Mouse (Mus musculus) MEL (cell line): Measurements from ENCODE around the gene 2010109A12Rik. TPM values are rescaled to one million over a fixed set of nuclear protein-coding genes. Genes with fewer than 3 reads are reported as not detected.

Experiments used
- DNase-seq: peaks from one replicate; pipeline ENCODE4 v3.0.0; 2011; ENCODE audit warnings: low read depth, low spot score
- H3K27ac ChIP-seq: 2 replicates; pipeline ENCODE4 v1.5.1; 2012; ENCODE audit warnings: low read depth, mild to moderate bottlenecking, control low read depth, low read length, moderate library complexity; ENCODE audit not compliant: control insufficient read depth
- H3K27me3 ChIP-seq, 2 experiments: fragments of 150-350 bp in 1 of 2; sonication (generic) in 1 of 2; 2 replicates each; pipeline ENCODE4 v1.6.1; 2012; ENCODE audit warnings: low read length in 2 of 2, mild to moderate bottlenecking in 2 of 2, improper control_type of control experiment in 1 of 2, moderate library complexity in 1 of 2; ENCODE audit not compliant: insufficient read depth in 2 of 2, control insufficient read depth in 1 of 2
- H3K36me3 ChIP-seq, 2 experiments: 2 replicates each; pipeline ENCODE4 v1.6.1; 2012 to 2014; ENCODE audit warnings: low read length in 2 of 2, improper control_type of control experiment in 1 of 2, inconsistent platforms in 1 of 2, mild to moderate bottlenecking in 1 of 2; ENCODE audit not compliant: insufficient read depth in 2 of 2, control insufficient read depth in 1 of 2
- H3K4me1 ChIP-seq, 2 experiments: fragments of 150-350 bp in 1 of 2; sonication (generic) in 1 of 2; 2 replicates each; pipeline ENCODE4 v1.6.1; 2012; ENCODE audit warnings: low read length in 2 of 2, improper control_type of control experiment in 1 of 2, mild to moderate bottlenecking in 1 of 2; ENCODE audit not compliant: insufficient read depth in 2 of 2, control insufficient read depth in 1 of 2
- H3K4me3 ChIP-seq, 2 experiments: fragments of 150-350 bp in 1 of 2; sonication (generic) in 1 of 2; 2 replicates each; pipeline ENCODE4 v1.5.1; 2012; ENCODE audit warnings: low read depth in 2 of 2, low read length in 2 of 2, mild to moderate bottlenecking in 2 of 2, moderate library complexity in 2 of 2, control low read depth in 1 of 2, improper control_type of control experiment in 1 of 2; ENCODE audit not compliant: control insufficient read depth in 1 of 2, insufficient read depth in 1 of 2
- H3K79me2 ChIP-seq: 2 replicates; pipeline ENCODE4 v1.6.1; 2012; ENCODE audit warnings: mild to moderate bottlenecking, low read length, moderate library complexity; ENCODE audit not compliant: control insufficient read depth, poor library complexity, insufficient read depth
- H3K9ac ChIP-seq: 2 replicates; pipeline ENCODE4 v1.6.1; 2012; ENCODE audit warnings: low read depth, mild to moderate bottlenecking, control low read depth, low read length, moderate library complexity; ENCODE audit not compliant: control insufficient read depth, poor library complexity, severe bottlenecking
- H3K9me3 ChIP-seq: fragments of 150-350 bp; sonication (generic); replicated peaks from 2 replicates; pipeline ENCODE4 v1.6.1; 2012; ENCODE audit warnings: mild to moderate bottlenecking, low read length, improper control_type of control experiment, moderate library complexity; ENCODE audit not compliant: insufficient read depth
- BHLHE40 ChIP-seq: IDR thresholded peaks from 2 replicates; pipeline ENCODE4 v1.6.1; 2012; ENCODE audit warnings: low read depth, mild to moderate bottlenecking, inconsistent platforms, low read length, improper control_type of control experiment, borderline replicate concordance
- CHD2 ChIP-seq: IDR thresholded peaks from 2 replicates; pipeline ENCODE4 v1.6.1; 2011; ENCODE audit warnings: low read length, improper control_type of control experiment
- CTCF ChIP-seq, 3 experiments: IDR thresholded peaks in 2 of 3; conservative IDR thresholded peaks in 1 of 3; 2 replicates each; pipeline ENCODE4 v1.5.1; 2011 to 2012; ENCODE audit warnings: low read length in 3 of 3, low read depth in 2 of 3, mild to moderate bottlenecking in 2 of 3, improper control_type of control experiment in 1 of 3, inconsistent platforms in 1 of 3, mixed read lengths in 1 of 3, moderate library complexity in 1 of 3; ENCODE audit not compliant: control insufficient read depth in 1 of 3, insufficient read depth in 1 of 3, poor library complexity in 1 of 3, severe bottlenecking in 1 of 3
- E2F4 ChIP-seq: IDR thresholded peaks from 2 replicates; pipeline ENCODE4 v1.6.1; 2011; ENCODE audit warnings: low read depth, low read length, improper control_type of control experiment, borderline replicate concordance
- EP300 ChIP-seq, 2 experiments: IDR thresholded peaks; 2 replicates each; pipeline ENCODE4 v1.6.1; 2011; ENCODE audit warnings: improper control_type of control experiment in 2 of 2, low read length in 2 of 2, low read depth in 1 of 2, mild to moderate bottlenecking in 1 of 2
- ETS1 ChIP-seq: IDR thresholded peaks from 2 replicates; pipeline ENCODE4 v1.6.1; 2012; ENCODE audit warnings: low read depth, mild to moderate bottlenecking, inconsistent platforms, low read length, improper control_type of control experiment, moderate library complexity
- GABPA ChIP-seq: IDR thresholded peaks from 2 replicates; pipeline ENCODE4 v1.6.1; 2012; ENCODE audit warnings: low read depth, mild to moderate bottlenecking, inconsistent platforms, low read length, improper control_type of control experiment, moderate library complexity
- GATA1 ChIP-seq: IDR thresholded peaks from 2 replicates; pipeline ENCODE4 v1.6.1; 2011; ENCODE audit warnings: low read depth, low read length, improper control_type of control experiment
- HCFC1 ChIP-seq: IDR thresholded peaks from 2 replicates; pipeline ENCODE4 v1.6.1; 2012; ENCODE audit warnings: low read depth, mild to moderate bottlenecking, inconsistent platforms, low read length, improper control_type of control experiment, moderate library complexity
- JUND ChIP-seq: IDR thresholded peaks from 2 replicates; pipeline ENCODE4 v1.6.1; 2011; ENCODE audit warnings: low read depth, mild to moderate bottlenecking, improper control_type of control experiment, low read length
- MAFK ChIP-seq: IDR thresholded peaks from 2 replicates; pipeline ENCODE4 v1.6.1; 2011; ENCODE audit warnings: low read depth, mild to moderate bottlenecking, low read length, improper control_type of control experiment, borderline replicate concordance
- MAX ChIP-seq: IDR thresholded peaks from 2 replicates; pipeline ENCODE4 v1.6.1; 2011; ENCODE audit warnings: low read length, improper control_type of control experiment
- MAZ ChIP-seq: IDR thresholded peaks from 2 replicates; pipeline ENCODE4 v1.6.1; 2012; ENCODE audit warnings: low read depth, mild to moderate bottlenecking, inconsistent platforms, low read length, improper control_type of control experiment
- MEF2A ChIP-seq: IDR thresholded peaks from 2 replicates; pipeline ENCODE4 v1.6.1; 2014; ENCODE audit warnings: low read depth, mild to moderate bottlenecking, inconsistent platforms, low read length, improper control_type of control experiment; ENCODE audit not compliant: poor library complexity, insufficient replicate concordance, severe bottlenecking; ENCODE audit errors: extremely low read depth
- MYB ChIP-seq: IDR thresholded peaks from 2 replicates; pipeline ENCODE4 v1.6.1; 2011; ENCODE audit warnings: mild to moderate bottlenecking, low read depth, low read length, improper control_type of control experiment
- MYC ChIP-seq: IDR thresholded peaks from 2 replicates; pipeline ENCODE4 v1.6.1; 2011; ENCODE audit warnings: low read depth, mild to moderate bottlenecking, low read length, improper control_type of control experiment, moderate library complexity
- NELFE ChIP-seq: IDR thresholded peaks from 2 replicates; pipeline ENCODE4 v1.6.1; 2011; ENCODE audit warnings: low read depth, low read length, improper control_type of control experiment
- NRF1 ChIP-seq: IDR thresholded peaks from 2 replicates; pipeline ENCODE4 v1.6.1; 2014; ENCODE audit warnings: low read depth, mild to moderate bottlenecking, inconsistent platforms, low read length, improper control_type of control experiment, moderate library complexity; ENCODE audit not compliant: poor library complexity, insufficient read depth, severe bottlenecking
- RAD21 ChIP-seq: IDR thresholded peaks from 2 replicates; pipeline ENCODE4 v1.6.1; 2011; ENCODE audit warnings: mild to moderate bottlenecking, low read depth, low read length, improper control_type of control experiment
- RCOR1 ChIP-seq: IDR thresholded peaks from 2 replicates; pipeline ENCODE4 v1.6.1; 2012; ENCODE audit warnings: low read depth, mild to moderate bottlenecking, inconsistent platforms, low read length, improper control_type of control experiment
- SIN3A ChIP-seq: IDR thresholded peaks from 2 replicates; pipeline ENCODE4 v1.6.1; 2012; ENCODE audit warnings: low read length, improper control_type of control experiment, inconsistent platforms
- TAL1 ChIP-seq: IDR thresholded peaks from 2 replicates; pipeline ENCODE4 v1.6.1; 2012; ENCODE audit warnings: mild to moderate bottlenecking, inconsistent platforms, low read length, moderate library complexity, mixed read lengths
- TBP ChIP-seq: IDR thresholded peaks from 2 replicates; pipeline ENCODE4 v1.8.0; 2011; ENCODE audit warnings: low read depth, low read length, improper control_type of control experiment
- TCF12 ChIP-seq: IDR thresholded peaks from 2 replicates; pipeline ENCODE4 v1.6.1; 2014; ENCODE audit warnings: low read depth, mild to moderate bottlenecking, inconsistent platforms, low read length, improper control_type of control experiment, moderate library complexity
- USF1 ChIP-seq: IDR thresholded peaks from 2 replicates; pipeline ENCODE4 v1.6.1; 2014; ENCODE audit warnings: low read depth, mild to moderate bottlenecking, inconsistent platforms, low read length, improper control_type of control experiment, moderate library complexity
- ZC3H11A ChIP-seq: IDR thresholded peaks from 2 replicates; pipeline ENCODE4 v1.6.1; 2012; ENCODE audit warnings: low read depth, mild to moderate bottlenecking, inconsistent platforms, low read length, improper control_type of control experiment
- ZKSCAN1 ChIP-seq: IDR thresholded peaks from 2 replicates; pipeline ENCODE4 v1.6.1; 2012; ENCODE audit warnings: low read depth, mild to moderate bottlenecking, inconsistent platforms, low read length, improper control_type of control experiment, moderate library complexity
- polyA plus RNA-seq, 2 experiments: library from polyadenylated mRNA; stranded (reverse) in 1 of 2; unstranded in 1 of 2; fragments of >175 nt in 1 of 2; fragments of >200 nt in 1 of 2; gene quantifications; 2 replicates each; pipeline versions ENCODE4 v1.2.1 to v1.2.4; 2012; ENCODE audit warnings: low replicate concordance in 2 of 2, low read depth in 1 of 2; ENCODE audit not compliant: insufficient read length in 2 of 2, insufficient read depth in 1 of 2, missing spikeins in 1 of 2
- total RNA-seq: library from RNA; depleted of rRNA; stranded (reverse); fragments of 300-350 nt; gene quantifications from 2 replicates; pipeline ENCODE4 v1.2.3, GENCODE M21; 2012

The 2010109A12Rik gene
- total and polyA plus RNA-seq, 3 experiments, result 0.21 to 0.23 TPM; not detected in 1

GRCm38 (mm10) chr5:93236541-93236940, 30.2 kb downstream of the 2010109A12Rik start:
- Histone ChIP-seq H3K79me2 (no peaks in the 10 kb centered on the region), H3K27ac (no peak overlapping the region), H3K36me3 (peaks cover 0 to 23% of the 10 kb centered on the region in 2 experiments; a peak in 2 of 4 replicates), H3K4me3 (no peak overlapping the region), H3K27me3 (no peaks in the 10 kb centered on the region), H3K4me1 (peaks cover 6 to 18% of the 10 kb centered on the region in 2 experiments; a peak in 3 of 4 replicates), H3K9me3 (no peaks in the 10 kb centered on the region), H3K9ac (no peak overlapping the region)
- no peak for DNase-seq
- TF ChIP-seq RAD21, result no peak

GRCm38 (mm10) chr5:93239590-93240544, 33.5 kb downstream of the 2010109A12Rik start:
- Histone ChIP-seq H3K27me3 (no peaks in the 10 kb centered on the region), H3K79me2 (no peaks in the 10 kb centered on the region), H3K9me3 (no peaks in the 10 kb centered on the region), H3K4me3 (no peak overlapping the region), H3K9ac (no peak overlapping the region), H3K4me1 (peaks cover 6 to 16% of the 10 kb centered on the region in 2 experiments; a peak in 3 of 4 replicates), H3K27ac (peak overlapping the region; percentile 67), H3K36me3 (peaks cover 0 to 23% of the 10 kb centered on the region in 2 experiments; a peak in 2 of 4 replicates)
- DNase-seq, result peak; percentile 96
- 0 out of 2 replicates have a peak, but pooled peaks have one; percentile 68 for TF ChIP-seq JUND
- 0 out of 2 replicates have a peak, but pooled peaks have one; percentile 14 for TF ChIP-seq HCFC1
- TF ChIP-seq TAL1, result peak; percentile 99
- 0 out of 2 replicates have a peak, but pooled peaks have one; percentile 76 for TF ChIP-seq MYC
- TF ChIP-seq GABPA, result no peak
- TF ChIP-seq SIN3A, result peak; percentile 85
- peak; percentile 91 for TF ChIP-seq ETS1
- TF ChIP-seq USF1, result no peak
- peak; percentile 99 for TF ChIP-seq TCF12
- peak; percentile 12; the same call in 1 of the 2 replicates for TF ChIP-seq BHLHE40
- TF ChIP-seq RCOR1, result peak; percentile 98
- TF ChIP-seq GATA1, result peak; percentile 99
- TF ChIP-seq CHD2, result no peak
- peak; percentile 97 to 98 for TF ChIP-seq EP300 (IDR thresholded peaks at IDR 0.05; ENCODE audit: low read depth in 1 of 2, low read length in 2 of 2)
- TF ChIP-seq MAFK, result peak; percentile 65; the same call in 1 of the 2 replicates
- no peak for TF ChIP-seq NELFE
- no peak for TF ChIP-seq NRF1
- no peak for TF ChIP-seq MAZ
- TF ChIP-seq CTCF (IDR thresholded peaks at IDR 0.05 in 2 of 3, conservative IDR thresholded peaks at IDR 0.05 in 1 of 3; ENCODE audit: control insufficient read depth in 1 of 3, insufficient read depth in 1 of 3, low read depth in 2 of 3, low read length in 3 of 3, poor library complexity in 1 of 3, severe bottlenecking in 1 of 3), result no peak
- no peak for TF ChIP-seq TBP
- 0 out of 2 replicates have a peak, but pooled peaks have one; percentile 37 for TF ChIP-seq MYB
- no peak for TF ChIP-seq MEF2A
- no peak for TF ChIP-seq ZKSCAN1
- TF ChIP-seq E2F4, result no peak
- peak; percentile 22; the same call in 1 of the 2 replicates for TF ChIP-seq ZC3H11A
- TF ChIP-seq MAX, result no peak
